In the genomic region with DNA sequence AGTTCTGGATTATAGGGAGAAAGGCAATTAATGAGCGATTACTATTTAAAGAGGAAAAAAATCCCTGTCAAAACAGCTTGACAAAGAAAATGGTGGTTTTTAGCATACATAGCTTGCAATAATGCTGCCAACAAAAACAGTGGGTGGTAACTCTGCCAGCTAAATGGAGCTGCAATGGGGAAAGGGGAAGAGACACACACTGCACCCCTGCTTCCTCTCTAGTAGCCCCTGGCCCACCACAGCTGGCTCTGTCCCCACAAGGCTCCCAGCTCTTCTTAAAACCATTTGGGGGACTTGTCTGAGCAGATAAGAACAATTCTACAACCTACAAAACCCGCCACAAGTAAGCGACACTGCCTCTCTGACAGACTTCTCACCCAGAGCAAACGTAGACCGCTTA, we compare ENCODE assay signal across 29 mouse cellular contexts.
DNase-seq lines count a peak whose midpoint lies in the region; ATAC-seq and TF ChIP-seq lines count a peak whose summit lies in the region.
"Had no signal": no experiment of that assay in that cellular context is flagged by ENCODE, and none has a peak within 500 bp of the region (broad histone marks: within the 10 kb centered on the region; RNA-seq: fewer than 3 reads in every experiment).

No protein-coding gene starts in this region.

- H3K4me2 ChIP-seq in forebrain, postnatal 0 days (ENCODE audit: low read depth) = no peak overlapping the region
- H3K4me2 ChIP-seq in forebrain, embryonic 15.5 days (replicated peaks) = no peak overlapping the region
- H3K4me2 ChIP-seq: embryonic facial prominence, embryonic 13.5 days; forebrain, embryonic 13.5 days; heart, embryonic 12.5 days; heart, embryonic 15.5 days; hindbrain, embryonic 12.5 days; hindbrain, embryonic 15.5 days had no signal

- DNase-seq in forebrain, postnatal 0 days = peak; percentile 14
- DNase-seq in NIH3T3 (ENCODE audit: low read depth) = peak; percentile 13
- no peak for DNase-seq in heart, postnatal 10 days
- DNase-seq in adrenal gland, postnatal 36 days = no peak
- DNase-seq in limb, embryonic 10.5 days (ENCODE audit: low spot score) = no peak
- DNase-seq: adrenal gland, adult 2 months; adrenal gland, postnatal 14 days; B cell, adult 2 months; cerebellum, adult 18-20 months; cerebellum, adult 9-10 months; cerebellum, postnatal 14 days; gastrocnemius, adult 2 months; gastrocnemius, postnatal 14 days; heart, adult 18-20 months; heart, postnatal 14 days; heart, postnatal 4 days had no signal

- no peak overlapping the region for H3K4me3 ChIP-seq in forebrain, postnatal 0 days (ENCODE audit: low read depth, low read length)
- no peak overlapping the region for H3K4me3 ChIP-seq in forebrain, embryonic 15.5 days
- no peak overlapping the region for H3K4me3 ChIP-seq in limb, embryonic 10.5 days
- H3K4me3 ChIP-seq: embryonic facial prominence, embryonic 13.5 days; forebrain, embryonic 10.5 days; forebrain, embryonic 13.5 days; gastrocnemius, adult 2 months; heart, embryonic 12.5 days; heart, embryonic 15.5 days; hindbrain, embryonic 12.5 days; hindbrain, embryonic 15.5 days had no signal

- no peaks in the 10 kb centered on the region for H3K27me3 ChIP-seq in forebrain, postnatal 0 days (ENCODE audit: insufficient read depth, low read length)
- H3K27me3 ChIP-seq in forebrain, embryonic 15.5 days = no peaks in the 10 kb centered on the region
- 0 out of 2 replicates have a peak, but pooled peaks cover 4% of the 10 kb centered on the region for H3K27me3 ChIP-seq in limb, embryonic 10.5 days (ENCODE audit: low read depth, poor library complexity, severe bottlenecking)
- H3K27me3 ChIP-seq: CH12.LX; embryonic facial prominence, embryonic 13.5 days; forebrain, embryonic 13.5 days; heart, embryonic 12.5 days; heart, embryonic 15.5 days; hindbrain, embryonic 12.5 days; hindbrain, embryonic 15.5 days had no signal

- H3K9ac ChIP-seq in forebrain, postnatal 0 days = no peak overlapping the region
- H3K9ac ChIP-seq in forebrain, embryonic 15.5 days (replicated peaks) = no peak overlapping the region
- H3K9ac ChIP-seq: embryonic facial prominence, embryonic 13.5 days; forebrain, embryonic 13.5 days; heart, embryonic 12.5 days; heart, embryonic 15.5 days; hindbrain, embryonic 12.5 days; hindbrain, embryonic 15.5 days had no signal

- H3K27ac ChIP-seq in forebrain, postnatal 0 days (ENCODE audit: low read depth, low read length) = no peak overlapping the region
- no peak overlapping the region for H3K27ac ChIP-seq in forebrain, embryonic 15.5 days (replicated peaks)
- no peak overlapping the region for H3K27ac ChIP-seq in limb, embryonic 10.5 days
- H3K27ac ChIP-seq: embryonic facial prominence, embryonic 13.5 days; forebrain, embryonic 10.5 days; forebrain, embryonic 13.5 days; gastrocnemius, adult 2 months; heart, embryonic 15.5 days; hindbrain, embryonic 12.5 days; hindbrain, embryonic 15.5 days had no signal

- TF ChIP-seq CTCF in forebrain, postnatal 0 days (IDR thresholded peaks at IDR 0.05; ENCODE audit: low read depth) = no peak

- no peaks in the 10 kb centered on the region for H3K36me3 ChIP-seq in forebrain, postnatal 0 days (ENCODE audit: insufficient read depth)
- H3K36me3 ChIP-seq in forebrain, embryonic 15.5 days = no peaks in the 10 kb centered on the region
- H3K36me3 ChIP-seq in limb, embryonic 10.5 days = no peaks in the 10 kb centered on the region
- H3K36me3 ChIP-seq: embryonic facial prominence, embryonic 13.5 days; forebrain, embryonic 10.5 days; G1E; heart, embryonic 12.5 days; heart, embryonic 15.5 days; hindbrain, embryonic 12.5 days; hindbrain, embryonic 15.5 days had no signal

- intact Hi-C loops in heart, postnatal 10 days (cut with DNase I) = no loop called here

- H3K9me3 ChIP-seq in forebrain, postnatal 0 days (ENCODE audit: low read length) = no peaks in the 10 kb centered on the region
- no peaks in the 10 kb centered on the region for H3K9me3 ChIP-seq in forebrain, embryonic 15.5 days
- H3K9me3 ChIP-seq in limb, embryonic 10.5 days (replicated peaks) = no peaks in the 10 kb centered on the region
- H3K9me3 ChIP-seq: embryonic facial prominence, embryonic 13.5 days; forebrain, embryonic 10.5 days; forebrain, embryonic 13.5 days; heart, embryonic 12.5 days; heart, embryonic 15.5 days; hindbrain, embryonic 12.5 days; hindbrain, embryonic 15.5 days had no signal

- WGBS in forebrain, postnatal 0 days = 75% methylated on average over 5 of the region's 5 CpGs
- 85% methylated on average over 5 of the region's 5 CpGs for WGBS in forebrain, embryonic 15.5 days
- 70% methylated on average over 5 of the region's 5 CpGs for WGBS in limb, embryonic 10.5 days

- no peaks in the 10 kb centered on the region for H3K4me1 ChIP-seq in forebrain, postnatal 0 days (ENCODE audit: insufficient read depth)
- 0 out of 2 replicates have a peak, but pooled peaks cover 2% of the 10 kb centered on the region for H3K4me1 ChIP-seq in forebrain, embryonic 15.5 days
- peaks cover 36% of the 10 kb centered on the region for H3K4me1 ChIP-seq in limb, embryonic 10.5 days
- H3K4me1 ChIP-seq: heart, embryonic 15.5 days had no signal

- ATAC-seq in forebrain, postnatal 0 days = no peak
- ATAC-seq in forebrain, embryonic 15.5 days (replicated peaks) = no peak
- ATAC-seq in common myeloid progenitor, adult 5-6 weeks (replicated peaks; ENCODE audit: low read depth, poor library complexity, severe bottlenecking) = peak; percentile 81
- ATAC-seq in megakaryocyte progenitor cell, adult 5-6 weeks (replicated peaks; ENCODE audit: poor library complexity) = peak; percentile 85
- ATAC-seq: forebrain, embryonic 13.5 days; intestine, postnatal 0 days had no signal

Comparison
In these comparisons a context has a peak if more than half of its experiments do, and no peak if none do; other contexts are left out.
1. ATAC-seq: peak in common myeloid progenitor, adult 5-6 weeks (single experiment) and megakaryocyte progenitor cell, adult 5-6 weeks (single experiment); none in forebrain, postnatal 0 days (single experiment) and forebrain, embryonic 15.5 days (single experiment).
2. DNase-seq: peak in forebrain, postnatal 0 days (single experiment) and NIH3T3 (single experiment); none in heart, postnatal 10 days (0 of 2), adrenal gland, postnatal 36 days (0 of 2) and limb, embryonic 10.5 days (single experiment).